Mouse (Mus musculus) intestine, embryonic 16.5 days (tissue): ENCODE measurements around the gene Nim1k. TPM values are rescaled to one million over a fixed set of nuclear protein-coding genes. Genes with fewer than 3 reads are reported as not detected.

Experiments
- ATAC-seq: fragments of 200-750 bp; cut with Nextera tagmentation; 2 replicates; pipeline ENCODE4 v1.8.0; 2017; ENCODE audit warnings: moderate TSS enrichment, moderate library complexity
- H3K27ac ChIP-seq: fragments of 300-500 bp; sonication (generic); 2 replicates; pipeline ENCODE4 v1.5.1; 2014; ENCODE audit warnings: mild to moderate bottlenecking, low read length
- H3K27me3 ChIP-seq: fragments of 300-500 bp; sonication (generic); replicated peaks from 2 replicates; pipeline ENCODE4 v1.6.1; 2014; ENCODE audit warnings: low read length, control low read depth, mixed read lengths; ENCODE audit not compliant: control insufficient read depth, insufficient read depth
- H3K36me3 ChIP-seq: fragments of 300-500 bp; sonication (generic); 2 replicates; pipeline ENCODE4 v1.6.1; 2014; ENCODE audit warnings: low read length, control low read depth; ENCODE audit not compliant: control insufficient read depth, insufficient read depth
- H3K4me1 ChIP-seq: fragments of 300-500 bp; sonication (generic); 2 replicates; pipeline ENCODE4 v1.6.1; 2014; ENCODE audit warnings: low read length, control low read depth, mixed read lengths; ENCODE audit not compliant: control insufficient read depth, insufficient read depth
- H3K4me2 ChIP-seq: fragments of 300-500 bp; sonication (generic); 2 replicates; pipeline ENCODE4 v1.6.1; 2014; ENCODE audit warnings: low read depth, low read length, control low read depth
- H3K4me3 ChIP-seq: fragments of 300-500 bp; sonication (generic); 2 replicates; pipeline ENCODE4 v1.5.1; 2014; ENCODE audit warnings: mild to moderate bottlenecking, low read length
- H3K9ac ChIP-seq: fragments of 300-500 bp; sonication (generic); 2 replicates; pipeline ENCODE4 v1.6.1; 2014; ENCODE audit warnings: low read depth, low read length
- H3K9me3 ChIP-seq: fragments of 300-500 bp; sonication (generic); 2 replicates; pipeline ENCODE4 v1.6.1; 2016; ENCODE audit warnings: low read length, control low read depth; ENCODE audit not compliant: control insufficient read depth
- WGBS: fragments of 180-500 bp; shearing (Covaris S2); extraction: QIAGEN DNeasy Blood & Tissue Kit; methylation state at CpG from one replicate; pipeline ENCODE4 v1.1.7; 2014; 5-methylcytosine and 5-hydroxymethylcytosine counted together
- polyA plus RNA-seq: library from polyadenylated mRNA; unstranded; fragments of >200 nt; fragmentation: Nextera tagmentation; extraction: Ambion mirVana; gene quantifications from 2 replicates; pipeline ENCODE4 v1.2.1, GENCODE M21; 2015

Gene Nim1k
- polyA plus RNA-seq, 1 experiment from 2014 or later = 0.39 TPM

- H3K4me1 ChIP-seq = no peaks in the 10 kb centered on the region
- H3K36me3 ChIP-seq = no peaks in the 10 kb centered on the region
- no peak for ATAC-seq
- no peak overlapping the region for H3K27ac ChIP-seq
- no peak overlapping the region for H3K9ac ChIP-seq
- H3K9me3 ChIP-seq = no peaks in the 10 kb centered on the region
- 59% methylated on average over 6 of the region's 6 CpGs for WGBS
- no peaks in the 10 kb centered on the region for H3K27me3 ChIP-seq
- H3K4me3 ChIP-seq = no peak overlapping the region
- H3K4me2 ChIP-seq = no peak overlapping the region
Measured at GRCm38 (mm10) chr13:119731448-119731847, 24.2 kb downstream of the Nim1k start.

GRCm38 (mm10) chr13:119729406-119729805, 26.3 kb downstream of the Nim1k start:
- no peak overlapping the region for H3K9ac ChIP-seq
- H3K4me2 ChIP-seq = no peak overlapping the region
- no peaks in the 10 kb centered on the region for H3K9me3 ChIP-seq
- H3K4me3 ChIP-seq = no peak overlapping the region
- no peak overlapping the region for H3K27ac ChIP-seq
- H3K4me1 ChIP-seq = no peaks in the 10 kb centered on the region
- no peaks in the 10 kb centered on the region for H3K36me3 ChIP-seq
- no peaks in the 10 kb centered on the region for H3K27me3 ChIP-seq
- ATAC-seq = no peak
- 84% methylated on average over 7 of the region's 7 CpGs for WGBS

GRCm38 (mm10) chr13:119727608-119728387, 27.9 kb downstream of the Nim1k start:
- H3K27ac ChIP-seq = no peak overlapping the region
- no peak overlapping the region for H3K9ac ChIP-seq
- H3K4me2 ChIP-seq = no peak overlapping the region
- H3K4me3 ChIP-seq = no peak overlapping the region
- no peaks in the 10 kb centered on the region for H3K27me3 ChIP-seq
- WGBS = 76% methylated on average over 26 of the region's 26 CpGs
- ATAC-seq = no peak
- H3K9me3 ChIP-seq = no peaks in the 10 kb centered on the region
- no peaks in the 10 kb centered on the region for H3K4me1 ChIP-seq
- no peaks in the 10 kb centered on the region for H3K36me3 ChIP-seq

- H3K36me3 ChIP-seq = no peaks in the 10 kb centered on the region
- no peaks in the 10 kb centered on the region for H3K27me3 ChIP-seq
- ATAC-seq = no peak
- H3K4me1 ChIP-seq = no peaks in the 10 kb centered on the region
- no peak overlapping the region for H3K4me3 ChIP-seq
- H3K4me2 ChIP-seq = no peak overlapping the region
- H3K9ac ChIP-seq = no peak overlapping the region
- WGBS = 85% methylated on average over 7 of the region's 7 CpGs
- no peak overlapping the region for H3K27ac ChIP-seq
- H3K9me3 ChIP-seq = no peaks in the 10 kb centered on the region
Measured at GRCm38 (mm10) chr13:119724541-119724940, 31.1 kb downstream of the Nim1k start.

DNA sequence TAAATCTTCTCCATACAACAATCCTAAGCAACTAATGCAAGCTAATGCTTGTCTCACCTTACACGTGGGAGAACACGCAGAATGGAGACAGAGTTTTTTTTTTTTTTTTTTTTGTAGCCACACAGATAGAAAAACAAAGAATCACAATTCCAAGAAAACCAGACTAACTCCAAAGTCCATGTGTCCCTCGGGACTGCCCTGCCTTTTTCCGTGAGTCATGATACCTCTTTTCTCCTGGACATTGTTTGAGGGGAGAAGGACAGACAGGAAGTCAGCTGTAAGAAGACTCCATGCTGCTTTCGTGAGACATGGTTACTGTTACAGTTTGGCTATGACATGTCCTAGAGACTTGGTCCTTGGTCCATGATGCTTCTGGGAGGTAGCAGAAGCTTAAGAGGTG, 32.3 kb downstream of the Nim1k start:
- no peak overlapping the region for H3K9ac ChIP-seq
- no peaks in the 10 kb centered on the region for H3K9me3 ChIP-seq
- H3K4me1 ChIP-seq = no peaks in the 10 kb centered on the region
- no peak for ATAC-seq
- H3K27me3 ChIP-seq = no peaks in the 10 kb centered on the region
- H3K36me3 ChIP-seq = no peaks in the 10 kb centered on the region
- WGBS = 79% methylated on average over 5 of the region's 5 CpGs
- H3K4me2 ChIP-seq = no peak overlapping the region
- H3K27ac ChIP-seq = no peak overlapping the region
- no peak overlapping the region for H3K4me3 ChIP-seq

DNA sequence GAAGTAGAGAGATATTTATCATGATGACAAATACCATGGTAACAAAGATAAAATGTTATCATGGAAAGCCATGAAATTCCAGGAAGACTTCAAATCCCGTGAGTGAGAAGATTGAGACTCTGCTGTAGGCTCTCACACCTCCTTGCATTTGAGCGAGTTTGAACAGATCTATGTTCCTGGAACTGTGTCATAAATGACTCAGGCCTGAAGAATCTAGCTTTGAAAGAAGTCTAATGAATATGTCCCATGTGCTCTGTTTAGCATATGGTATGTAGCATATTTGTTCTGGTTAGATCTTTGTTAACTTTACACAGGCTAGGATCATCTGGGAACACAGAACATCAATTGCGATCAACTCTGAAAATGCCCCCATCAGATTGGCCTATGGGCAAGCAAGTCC, 33.2 kb downstream of the Nim1k start:
- WGBS = 74% methylated on average over 3 of the region's 3 CpGs
- Histone ChIP-seq H3K27ac (no peak overlapping the region), H3K9ac (no peak overlapping the region), H3K4me1 (no peaks in the 10 kb centered on the region), H3K4me2 (no peak overlapping the region), H3K27me3 (no peaks in the 10 kb centered on the region), H3K36me3 (no peaks in the 10 kb centered on the region), H3K4me3 (no peak overlapping the region), H3K9me3 (no peaks in the 10 kb centered on the region)
- ATAC-seq = no peak

DNA sequence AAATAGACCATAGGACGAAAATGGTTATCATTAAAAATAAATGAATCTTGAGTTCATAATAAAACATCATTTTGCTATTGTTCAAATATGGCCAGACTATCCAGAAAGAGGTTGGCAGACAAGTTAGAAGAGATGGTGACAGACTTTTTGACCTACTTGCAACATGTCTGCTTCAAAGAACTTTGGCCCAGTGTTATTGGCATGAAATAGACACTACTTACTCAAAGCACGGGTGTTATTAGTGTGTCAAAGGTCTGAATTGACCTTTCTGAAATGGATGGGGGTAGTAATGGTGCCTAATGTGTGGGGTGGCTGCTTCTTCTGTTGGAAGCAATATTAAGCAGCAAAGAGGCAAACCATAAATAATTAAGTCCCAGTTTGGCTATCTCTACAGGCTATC, 39.6 kb downstream of the Nim1k start:
- 75% methylated on average over 2 of the region's 2 CpGs for WGBS
- Histone ChIP-seq H3K27ac (no peak overlapping the region), H3K27me3 (no peaks in the 10 kb centered on the region), H3K9ac (no peak overlapping the region), H3K4me1 (no peaks in the 10 kb centered on the region), H3K4me2 (no peak overlapping the region), H3K36me3 (no peaks in the 10 kb centered on the region), H3K4me3 (no peak overlapping the region), H3K9me3 (no peaks in the 10 kb centered on the region)
- no peak for ATAC-seq

GRCm38 (mm10) chr13:119713821-119714220, 41.9 kb downstream of the Nim1k start:
- Histone ChIP-seq H3K4me2 (no peak overlapping the region), H3K27ac (no peak overlapping the region), H3K36me3 (peaks cover 3% of the 10 kb centered on the region; the same call in 1 of the 2 replicates), H3K4me1 (no peaks in the 10 kb centered on the region), H3K27me3 (no peaks in the 10 kb centered on the region), H3K9ac (no peak overlapping the region), H3K9me3 (no peaks in the 10 kb centered on the region), H3K4me3 (no peak overlapping the region)
- no peak for ATAC-seq
- WGBS = 79% methylated on average over 9 of the region's 9 CpGs

- WGBS = 76% methylated on average over 8 of the region's 8 CpGs
- Histone ChIP-seq H3K36me3 (peaks cover 3% of the 10 kb centered on the region; the same call in 1 of the 2 replicates), H3K4me3 (no peak overlapping the region), H3K27me3 (no peaks in the 10 kb centered on the region), H3K4me2 (no peak overlapping the region), H3K9me3 (no peaks in the 10 kb centered on the region), H3K9ac (no peak overlapping the region), H3K27ac (no peak overlapping the region), H3K4me1 (no peaks in the 10 kb centered on the region)
- no peak for ATAC-seq
Measured at GRCm38 (mm10) chr13:119713107-119713787, 42.4 kb downstream of the Nim1k start.
